Mouse (Mus musculus) erythroblast, embryonic 14.5 days (primary cell): ENCODE data around the gene Sept5.

Experiments
- GATA1 ChIP-seq: IDR thresholded peaks from 2 replicates; pipeline ENCODE4 v1.6.1; 2012; ENCODE audit warnings: low read length, inconsistent platforms, mixed read lengths
- TAL1 ChIP-seq: IDR thresholded peaks from 3 replicates; pipeline ENCODE4 v1.6.1; 2012; ENCODE audit warnings: low read length, inconsistent platforms, mixed read lengths

GRCm38 (mm10) chr16:18604267-18604701 is 25.5 kb downstream of the Sept5 start:
- TF ChIP-seq GATA1 (no peak), TAL1 (no peak)
